Mouse (Mus musculus): Measurements from ENCODE around the gene Gstm7. TPM values are rescaled to one million over a fixed set of nuclear protein-coding genes. Genes with fewer than 3 reads are reported as not detected.
"Not testable (repeated sequence)": the region's sequence is repeated elsewhere in the genome, so short reads cannot be mapped to it uniquely, and the experiment has no call there.

Gene Gstm7
- polyA plus RNA-seq, 1 experiment from 2014 or later: 50.8 TPM

DNA sequence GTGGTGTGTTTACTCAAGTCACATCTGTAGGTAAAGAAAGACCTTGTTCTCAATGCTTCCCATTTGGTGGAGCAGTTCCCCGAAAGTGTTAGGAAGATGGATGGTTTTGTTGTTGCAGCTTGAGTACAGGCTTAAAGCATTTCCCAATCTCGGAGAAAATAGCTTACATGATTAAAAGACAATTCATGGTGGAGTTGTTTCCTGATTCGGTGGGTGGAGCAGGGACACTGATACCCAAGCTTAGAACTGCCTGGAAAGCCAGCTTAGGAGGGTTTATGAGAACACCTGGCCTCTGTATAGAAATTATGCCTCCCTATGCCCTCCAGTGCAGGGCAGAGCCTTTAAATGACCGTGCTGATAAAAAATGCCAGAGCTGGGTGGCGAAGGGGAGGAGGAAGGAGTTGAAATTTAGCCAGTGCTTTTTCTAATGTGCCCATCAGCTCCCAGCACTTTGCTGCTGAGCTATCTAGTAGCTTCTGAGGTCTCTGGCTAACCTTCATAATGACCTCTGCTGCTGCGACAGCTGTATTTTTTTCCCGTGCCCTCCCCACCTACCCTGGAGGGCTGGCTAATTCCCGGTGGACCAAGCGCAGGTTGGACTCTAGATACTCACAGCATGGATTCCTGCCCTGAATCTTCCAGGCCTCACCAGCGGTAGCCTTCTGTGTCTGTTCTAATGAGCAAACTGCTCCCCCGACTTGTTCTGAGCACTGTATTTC, 30.5 kb downstream of the Gstm7 start:
- peaks cover 4% of the 10 kb centered on the region; the same call in 1 of the 2 replicates for H3K4me1 ChIP-seq (ENCODE audit: control insufficient read depth, insufficient read depth, low read length)
- DNase-seq (ENCODE audit: low spot score): no peak
- H3K27ac ChIP-seq (ENCODE audit: low read depth, low read length): no peak overlapping the region
- H3K27me3 ChIP-seq (ENCODE audit: control insufficient read depth, insufficient read depth, low read length): no peaks in the 10 kb centered on the region
- H3K4me3 ChIP-seq (ENCODE audit: low read depth, low read length): no peak overlapping the region
- no peak overlapping the region for H3K9ac ChIP-seq (ENCODE audit: low read length)
- H3K4me2 ChIP-seq (ENCODE audit: low read depth): no peak overlapping the region
- no peaks in the 10 kb centered on the region for H3K36me3 ChIP-seq (ENCODE audit: control insufficient read depth, insufficient read depth, low read length)
- H3K9me3 ChIP-seq (ENCODE audit: control insufficient read depth, low read length): no peaks in the 10 kb centered on the region
- WGBS: 53% methylated on average over 11 of the region's 11 CpGs
- no peak for ATAC-seq (ENCODE audit: insufficient read depth, low FRiP score, low TSS enrichment)

DNA sequence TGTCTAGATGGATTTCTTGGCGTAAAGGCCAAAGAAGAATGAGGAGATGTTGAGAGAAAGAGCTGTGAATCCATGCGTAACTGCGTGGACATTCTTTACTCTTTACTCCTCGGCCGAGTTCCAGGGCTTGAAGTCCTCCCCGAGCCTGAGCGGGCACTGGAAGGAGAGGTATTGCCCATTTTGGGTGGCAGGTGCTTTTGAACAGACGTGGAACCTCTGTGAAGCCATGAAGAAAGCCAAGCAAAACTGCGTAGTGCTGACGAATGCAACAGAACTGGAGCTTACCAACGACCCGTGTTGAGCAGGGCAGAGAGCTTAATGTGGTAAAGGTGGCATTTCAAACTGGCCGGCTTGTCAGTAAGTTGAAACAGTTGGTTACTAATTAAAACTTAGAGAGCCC, 32.9 kb downstream of the Gstm7 start:
- Histone ChIP-seq H3K4me1 (ENCODE audit: control insufficient read depth, insufficient read depth, low read length) (peaks cover 6% of the 10 kb centered on the region; the same call in 1 of the 2 replicates), H3K9me3 (ENCODE audit: control insufficient read depth, low read length) (no peaks in the 10 kb centered on the region), H3K4me2 (ENCODE audit: low read depth) (no peak overlapping the region), H3K36me3 (ENCODE audit: control insufficient read depth, insufficient read depth, low read length) (no peaks in the 10 kb centered on the region), H3K27me3 (ENCODE audit: control insufficient read depth, insufficient read depth, low read length) (no peaks in the 10 kb centered on the region), H3K27ac (ENCODE audit: low read depth, low read length) (no peak overlapping the region), H3K9ac (ENCODE audit: low read length) (no peak overlapping the region), H3K4me3 (ENCODE audit: low read depth, low read length) (no peak overlapping the region)
- WGBS: 94% methylated on average over 13 of the region's 13 CpGs
- ATAC-seq (ENCODE audit: insufficient read depth, low FRiP score, low TSS enrichment) (no peak), DNase-seq (ENCODE audit: low spot score) (no peak)

GRCm38 (mm10) chr3:107895720-107896569, 35.7 kb downstream of the Gstm7 start, which contains the start of gene Gstm5:
TSS of gene Gstm5 (plus strand) at chr3:107895821.
- ATAC-seq (ENCODE audit: insufficient read depth, low FRiP score, low TSS enrichment) (peak; percentile 93), DNase-seq (ENCODE audit: low spot score) (peak; percentile 87)
- H3K27me3 ChIP-seq (ENCODE audit: control insufficient read depth, insufficient read depth, low read length): no peaks in the 10 kb centered on the region
- H3K4me1 ChIP-seq (ENCODE audit: control insufficient read depth, insufficient read depth, low read length): peaks cover 6% of the 10 kb centered on the region; the same call in 1 of the 2 replicates
- H3K27ac ChIP-seq (ENCODE audit: low read depth, low read length): no peak within 1 kb of the TSS
- peak within 1 kb of the TSS; percentile 80 for H3K4me2 ChIP-seq (ENCODE audit: low read depth)
- no peaks in the 10 kb centered on the region for H3K9me3 ChIP-seq (ENCODE audit: control insufficient read depth, low read length)
- no peaks in the 10 kb centered on the region for H3K36me3 ChIP-seq (ENCODE audit: control insufficient read depth, insufficient read depth, low read length)
- 7% methylated on average over 40 of the region's 40 CpGs for WGBS
- peak within 1 kb of the TSS; percentile 88 for H3K9ac ChIP-seq (ENCODE audit: low read length)
- peak within 1 kb of the TSS; percentile 73 for H3K4me3 ChIP-seq (ENCODE audit: low read depth, low read length)

- WGBS: 12% methylated on average over 6 of the region's 6 CpGs
- no peaks in the 10 kb centered on the region for H3K36me3 ChIP-seq (ENCODE audit: control insufficient read depth, insufficient read depth, low read length)
- H3K27ac ChIP-seq (ENCODE audit: low read depth, low read length): no peak overlapping the region
- peak overlapping the region; percentile 73 for H3K4me3 ChIP-seq (ENCODE audit: low read depth, low read length)
- ATAC-seq (ENCODE audit: insufficient read depth, low FRiP score, low TSS enrichment) (peak; percentile 11; the same call in 1 of the 2 replicates), DNase-seq (ENCODE audit: low spot score) (no peak)
- H3K4me2 ChIP-seq (ENCODE audit: low read depth): peak overlapping the region; percentile 80
- no peaks in the 10 kb centered on the region for H3K9me3 ChIP-seq (ENCODE audit: control insufficient read depth, low read length)
- peak overlapping the region; percentile 88 for H3K9ac ChIP-seq (ENCODE audit: low read length)
- peaks cover 6% of the 10 kb centered on the region; the same call in 1 of the 2 replicates for H3K4me1 ChIP-seq (ENCODE audit: control insufficient read depth, insufficient read depth, low read length)
- no peaks in the 10 kb centered on the region for H3K27me3 ChIP-seq (ENCODE audit: control insufficient read depth, insufficient read depth, low read length)
These were observed 36.4 kb downstream of the Gstm7 start for GRCm38 (mm10) chr3:107895194-107895719.

DNA sequence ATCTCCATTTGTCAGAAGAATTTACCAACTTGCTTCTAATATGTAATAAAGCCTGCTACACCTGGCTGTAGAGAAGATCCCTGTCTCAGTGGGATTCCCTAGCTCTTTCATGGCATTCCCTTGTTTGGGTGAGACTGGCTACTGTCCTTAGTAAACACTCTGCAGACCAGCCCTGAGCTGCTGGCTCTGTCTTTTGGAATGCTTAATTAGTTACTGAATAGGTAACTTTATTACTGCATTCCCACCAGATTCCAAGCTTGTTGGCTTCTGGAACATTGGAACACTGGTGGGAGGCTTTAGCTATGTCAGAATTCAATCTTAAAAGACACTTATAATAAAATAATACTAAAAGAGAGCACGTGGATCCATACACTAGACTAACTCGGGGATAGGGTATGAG, 42.4 kb downstream of the Gstm7 start:
- H3K9ac ChIP-seq (ENCODE audit: low read length); ATAC-seq (ENCODE audit: insufficient read depth, low FRiP score, low TSS enrichment); H3K4me1 ChIP-seq (ENCODE audit: control insufficient read depth, insufficient read depth, low read length); H3K9me3 ChIP-seq (ENCODE audit: control insufficient read depth, low read length); H3K27me3 ChIP-seq (ENCODE audit: control insufficient read depth, insufficient read depth, low read length); H3K36me3 ChIP-seq (ENCODE audit: control insufficient read depth, insufficient read depth, low read length); H3K27ac ChIP-seq (ENCODE audit: low read depth, low read length); H3K4me2 ChIP-seq (ENCODE audit: low read depth); H3K4me3 ChIP-seq (ENCODE audit: low read depth, low read length); DNase-seq (ENCODE audit: low spot score): not testable (repeated sequence)
- WGBS: 90% methylated on average over 2 of the region's 2 CpGs

GRCm38 (mm10) chr3:107887674-107888495, 43.7 kb downstream of the Gstm7 start:
- H3K4me3 ChIP-seq (ENCODE audit: low read depth, low read length): no peak overlapping the region
- no peaks in the 10 kb centered on the region for H3K4me1 ChIP-seq (ENCODE audit: control insufficient read depth, insufficient read depth, low read length)
- no peak overlapping the region for H3K4me2 ChIP-seq (ENCODE audit: low read depth)
- H3K36me3 ChIP-seq (ENCODE audit: control insufficient read depth, insufficient read depth, low read length): no peaks in the 10 kb centered on the region
- H3K9ac ChIP-seq (ENCODE audit: low read length): no peak overlapping the region
- H3K9me3 ChIP-seq (ENCODE audit: control insufficient read depth, low read length): no peaks in the 10 kb centered on the region
- no peaks in the 10 kb centered on the region for H3K27me3 ChIP-seq (ENCODE audit: control insufficient read depth, insufficient read depth, low read length)
- no peak for ATAC-seq (ENCODE audit: insufficient read depth, low FRiP score, low TSS enrichment)
- no peak overlapping the region for H3K27ac ChIP-seq (ENCODE audit: low read depth, low read length)
- 86% methylated on average over 9 of the region's 9 CpGs for WGBS
- DNase-seq (ENCODE audit: low spot score): no peak

DNA sequence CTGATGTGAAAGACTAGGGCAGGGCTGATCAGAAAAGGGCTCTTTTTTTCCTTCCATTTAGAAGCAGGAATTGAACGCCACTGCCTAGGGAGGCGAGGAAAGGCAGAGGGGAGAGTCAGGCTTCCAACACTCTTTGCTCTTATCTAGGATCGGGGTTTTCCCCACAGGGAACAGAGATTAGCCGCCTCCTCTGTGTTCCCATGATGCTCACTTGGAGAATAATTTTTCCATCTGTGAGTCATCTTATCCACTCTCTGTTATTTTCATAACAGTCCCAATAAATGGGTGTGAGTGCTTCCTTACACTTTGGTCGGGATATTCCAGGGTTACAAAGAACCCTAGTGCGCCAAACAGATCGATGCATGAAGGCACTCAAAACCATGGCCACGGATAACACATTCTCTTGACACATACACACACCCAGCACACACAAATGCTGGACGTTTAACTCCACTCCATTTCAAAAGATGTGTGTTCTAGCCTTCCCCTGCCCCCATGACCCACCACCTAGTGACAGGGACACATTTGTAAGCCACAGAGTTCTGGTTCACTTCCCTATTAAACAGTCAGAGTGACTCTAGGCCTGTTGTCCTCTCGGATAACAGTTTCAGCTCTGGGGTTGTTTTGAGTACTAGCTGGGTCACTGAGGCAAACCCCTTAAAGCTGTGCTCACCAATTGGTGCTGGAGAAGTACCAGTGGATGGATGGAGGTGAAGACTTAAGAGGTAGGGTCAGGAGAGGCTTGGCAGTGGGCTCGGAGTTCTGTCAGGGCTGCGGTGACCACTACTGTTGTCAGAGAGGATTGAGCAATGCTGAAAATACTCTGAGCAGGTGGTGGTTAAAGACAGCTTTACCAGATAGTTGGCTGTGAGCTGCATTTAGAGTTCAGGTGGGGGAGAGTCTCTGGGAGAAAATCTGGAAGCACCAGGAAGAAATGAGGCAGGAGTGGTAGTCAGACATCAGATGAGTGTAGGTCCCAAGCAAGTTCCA, 53.6 kb downstream of the Gstm7 start:
- 84% methylated on average over 12 of the region's 12 CpGs for WGBS

More for the DNA sequence above, 53.6 kb downstream of the Gstm7 start:
- Histone ChIP-seq H3K36me3 (ENCODE audit: control insufficient read depth, insufficient read depth, low read length) (no peaks in the 10 kb centered on the region), H3K4me3 (ENCODE audit: low read depth, low read length) (no peak overlapping the region), H3K27me3 (ENCODE audit: control insufficient read depth, insufficient read depth, low read length) (no peaks in the 10 kb centered on the region), H3K9me3 (ENCODE audit: control insufficient read depth, low read length) (no peaks in the 10 kb centered on the region), H3K4me1 (ENCODE audit: control insufficient read depth, insufficient read depth, low read length) (no peaks in the 10 kb centered on the region), H3K4me2 (ENCODE audit: low read depth) (no peak overlapping the region), H3K9ac (ENCODE audit: low read length) (no peak overlapping the region), H3K27ac (ENCODE audit: low read depth, low read length) (no peak overlapping the region)
- ATAC-seq (ENCODE audit: insufficient read depth, low FRiP score, low TSS enrichment) (no peak), DNase-seq (ENCODE audit: low spot score) (no peak)
